Mouse (Mus musculus) gastrocnemius, adult 8-10 months (tissue): ENCODE results near the gene Serpinb1c. TPM values are rescaled to one million over a fixed set of nuclear protein-coding genes. Genes with fewer than 3 reads are reported as not detected.

Source experiments
- total RNA-seq, 4 experiments: library from RNA; stranded (reverse); gene quantifications; 2 replicates each; pipeline ENCODE4 v1.2.4; 2022

Serpinb1c gene
- total RNA-seq, 4 experiments from 2014 or later, result 1.2 to 3.9 (median 2.1) TPM

Other genes with a start within 250 kb of the Serpinb1c start
- gene Mylk4, start 114.3 kb downstream of the Serpinb1c start, total RNA-seq, result 1,000 to 10,000 TPM; 1,586 to 2,341 (median 2,026) TPM
- gene Wrnip1, start 96.2 kb downstream of the Serpinb1c start, total RNA-seq, result 1 to 10 TPM; 4.2 to 7.9 (median 6.0) TPM
- gene D930007J09Rik, start 95.4 kb downstream of the Serpinb1c start, total RNA-seq, result not detected
- gene Serpinb1a, start 47.0 kb downstream of the Serpinb1c start, total RNA-seq, result 1 to 10 TPM; 1.7 to 3.9 (median 3.1) TPM
- gene Serpinb6b, start 67.0 kb upstream of the Serpinb1c start, total RNA-seq, result 1 to 10 TPM; 1.6 to 2.7 (median 2.3) TPM
- gene Serpinb9, start 105.0 kb upstream of the Serpinb1c start, total RNA-seq, result 1 to 10 TPM; 1.5 to 2.5 (median 1.9) TPM
- gene Serpinb9b, start 129.2 kb upstream of the Serpinb1c start, total RNA-seq, result not detected
- gene Serpinb1b, start 180.4 kb upstream of the Serpinb1c start, total RNA-seq, result not detected